Mouse (Mus musculus) hindbrain, embryonic 10.5 days (tissue): ENCODE measurements around the gene Cabp2. TPM values are rescaled to one million over a fixed set of nuclear protein-coding genes. Genes with fewer than 3 reads are reported as not detected.

ENCODE experiments used
- polyA plus RNA-seq: library from polyadenylated mRNA; unstranded; fragments of >200 nt; fragmentation: Nextera tagmentation; extraction: Ambion mirVana; gene quantifications from 2 replicates; pipeline ENCODE4 v1.2.1, GENCODE M21; 2016

Gene Cabp2
- polyA plus RNA-seq, 1 experiment from 2014 or later = not detected

Other genes starting within 250 kb of the Cabp2 start
- 57.5 and 59.9 TPM in 2 replicates for gene Chka, start 229.8 kb upstream of the Cabp2 start, polyA plus RNA-seq
- gene Tcirg1, start 174.4 kb upstream of the Cabp2 start, polyA plus RNA-seq = 21.6 and 21.9 TPM in 2 replicates
- 241 and 279 TPM in 2 replicates for gene Ndufs8, start 168.8 kb upstream of the Cabp2 start, polyA plus RNA-seq
- gene Aldh3b1, start 151.8 kb upstream of the Cabp2 start, polyA plus RNA-seq = 0.71 and 0.81 TPM in 2 replicates
- 6.3 and 8.8 TPM in 2 replicates for gene Unc93b1, start 146.4 kb upstream of the Cabp2 start, polyA plus RNA-seq
- not detected in 2 replicates for gene Aldh3b3, start 122.9 kb upstream of the Cabp2 start, polyA plus RNA-seq
- 0.91 and 2.0 TPM in 2 replicates for gene Aldh3b2, start 109.2 kb upstream of the Cabp2 start, polyA plus RNA-seq
- gene Acy3, start 95.0 kb upstream of the Cabp2 start, polyA plus RNA-seq = 2.6 and 2.9 TPM in 2 replicates
- 0.88 and 2.6 TPM in 2 replicates for gene Tbx10, start 88.8 kb upstream of the Cabp2 start, polyA plus RNA-seq
- 20.1 and 22.6 TPM in 2 replicates for gene Nudt8, start 81.0 kb upstream of the Cabp2 start, polyA plus RNA-seq
- gene Gm49405, start 81.0 kb upstream of the Cabp2 start, polyA plus RNA-seq = 3.0 and 3.1 TPM in 2 replicates
- gene Doc2g, start 78.3 kb upstream of the Cabp2 start, polyA plus RNA-seq = 3.0 and 3.8 TPM in 2 replicates
- gene Ndufv1, start 68.8 kb upstream of the Cabp2 start, polyA plus RNA-seq = 196 and 198 TPM in 2 replicates
- gene Gstp1, start 43.6 kb upstream of the Cabp2 start, polyA plus RNA-seq = 442 and 460 TPM in 2 replicates
- gene Gstp2, start 35.6 kb upstream of the Cabp2 start, polyA plus RNA-seq = 1.3 and 2.1 TPM in 2 replicates
- not detected in 2 replicates for gene Gstp3, start 22.0 kb upstream of the Cabp2 start, polyA plus RNA-seq
- 90.5 and 93.3 TPM in 2 replicates for gene Cdk2ap2, start 15.6 kb downstream of the Cabp2 start, polyA plus RNA-seq
- 8.5 and 19.9 TPM in 2 replicates for gene Pitpnm1, start 18.4 kb downstream of the Cabp2 start, polyA plus RNA-seq
- 65.8 and 73.9 TPM in 2 replicates for gene Aip, start 44.3 kb downstream of the Cabp2 start, polyA plus RNA-seq
- not detected in 2 replicates for gene Gpr152, start 58.2 kb downstream of the Cabp2 start, polyA plus RNA-seq
- 0.12 TPM in 1 of 2 replicates, not detected in the other for gene Cabp4, start 62.5 kb downstream of the Cabp2 start, polyA plus RNA-seq
- 138 and 156 TPM in 2 replicates for gene Coro1b, start 67.0 kb downstream of the Cabp2 start, polyA plus RNA-seq
- 0.51 and 0.76 TPM in 2 replicates for gene Ptprcap, start 72.0 kb downstream of the Cabp2 start, polyA plus RNA-seq
- gene Rps6kb2, start 81.8 kb downstream of the Cabp2 start, polyA plus RNA-seq = 65.4 and 77.0 TPM in 2 replicates
- gene Carns1, start 93.9 kb downstream of the Cabp2 start, polyA plus RNA-seq = 3.5 and 3.9 TPM in 2 replicates
- 0.85 and 1.2 TPM in 2 replicates for gene Tbc1d10c, start 109.7 kb downstream of the Cabp2 start, polyA plus RNA-seq
- 1,005 and 1,038 TPM in 2 replicates for gene Ppp1ca, start 110.5 kb downstream of the Cabp2 start, polyA plus RNA-seq
- gene Rad9a, start 120.1 kb downstream of the Cabp2 start, polyA plus RNA-seq = 53.0 and 53.9 TPM in 2 replicates
- gene Clcf1, start 132.7 kb downstream of the Cabp2 start, polyA plus RNA-seq = 0.87 and 1.2 TPM in 2 replicates
- gene AC109138.7, start 132.8 kb downstream of the Cabp2 start, polyA plus RNA-seq = not detected in 2 replicates
- 17.5 and 19.7 TPM in 2 replicates for gene Pold4, start 150.3 kb downstream of the Cabp2 start, polyA plus RNA-seq
- 4.0 and 5.9 TPM in 2 replicates for gene Ssh3, start 187.6 kb downstream of the Cabp2 start, polyA plus RNA-seq
- gene Ankrd13d, start 201.6 kb downstream of the Cabp2 start, polyA plus RNA-seq = 9.9 and 14.4 TPM in 2 replicates
- gene Grk2, start 224.6 kb downstream of the Cabp2 start, polyA plus RNA-seq = 14.8 and 16.7 TPM in 2 replicates